Mouse (Mus musculus): ENCODE measurements around the gene Bzw1.

DNA sequence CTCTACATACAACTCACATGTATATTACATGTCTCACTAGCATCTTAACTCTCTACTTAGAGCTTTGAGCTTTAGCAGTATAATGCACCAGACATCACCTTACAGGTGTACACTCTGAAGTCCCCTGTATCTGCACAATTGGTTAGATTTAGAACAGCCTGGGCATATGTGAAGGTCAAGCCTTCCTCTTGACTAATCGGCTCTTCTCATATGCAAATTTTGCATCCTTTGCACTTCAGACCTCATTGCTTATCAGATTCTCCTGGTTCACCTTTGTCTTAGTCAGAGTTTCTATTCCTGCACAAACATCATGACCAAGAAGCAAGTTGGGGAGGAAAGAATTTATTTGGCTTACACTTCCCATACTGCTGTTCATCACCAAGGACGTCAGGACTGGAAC lies 23.0 kb upstream of the Bzw1 start:
- no peak for TF ChIP-seq POLR2A (IDR thresholded peaks at IDR 0.05; ENCODE audit: borderline replicate concordance, extremely low read depth, insufficient read depth, insufficient read length, poor library complexity, severe bottlenecking)
- TF ChIP-seq CTCF (IDR thresholded peaks at IDR 0.05; ENCODE audit: borderline replicate concordance, extremely low read depth, insufficient read depth, insufficient read length), result no peak
